Mouse (Mus musculus) hindbrain, embryonic 10.5 days (tissue): Measurements from ENCODE around the gene Fchsd2. TPM values are rescaled to one million over a fixed set of nuclear protein-coding genes. Genes with fewer than 3 reads are reported as not detected.

Source experiments
- DNase-seq: peaks from one replicate; pipeline ENCODE4 v3.0.0-alpha.2; 2017; ENCODE audit warnings: low spot score
- H3K27ac ChIP-seq: fragments of 300-500 bp; sonication (generic); 2 replicates; pipeline ENCODE4 v1.5.1; 2016; ENCODE audit warnings: mild to moderate bottlenecking, moderate library complexity
- H3K27me3 ChIP-seq: fragments of 300-500 bp; sonication (generic); 2 replicates; pipeline ENCODE4 v1.6.1; 2016; ENCODE audit warnings: mild to moderate bottlenecking; ENCODE audit not compliant: poor library complexity, insufficient read depth, severe bottlenecking
- H3K36me3 ChIP-seq: fragments of 300-500 bp; sonication (generic); 2 replicates; pipeline ENCODE4 v1.6.1; 2016; ENCODE audit warnings: mild to moderate bottlenecking, moderate library complexity
- H3K4me1 ChIP-seq: fragments of 300-500 bp; sonication (generic); replicated peaks from 2 replicates; pipeline ENCODE4 v1.6.1; 2016; ENCODE audit warnings: mild to moderate bottlenecking
- H3K4me3 ChIP-seq: fragments of 300-500 bp; sonication (generic); 2 replicates; pipeline ENCODE4 v1.5.1; 2016; ENCODE audit warnings: mild to moderate bottlenecking, moderate library complexity
- H3K9me3 ChIP-seq: fragments of 300-500 bp; sonication (generic); 2 replicates; pipeline ENCODE4 v1.6.1; 2016; ENCODE audit warnings: mild to moderate bottlenecking, moderate library complexity
- WGBS: fragments of 180-500 bp; shearing (Covaris S2); methylation state at CpG from one replicate; pipeline ENCODE4 v1.1.7; 2016; 5-methylcytosine and 5-hydroxymethylcytosine counted together
- polyA plus RNA-seq: library from polyadenylated mRNA; unstranded; fragments of >200 nt; fragmentation: Nextera tagmentation; extraction: Ambion mirVana; gene quantifications from 2 replicates; pipeline ENCODE4 v1.2.1, GENCODE M21; 2016

Fchsd2 gene
- polyA plus RNA-seq, 1 experiment from 2014 or later, result 20.9 TPM

DNA sequence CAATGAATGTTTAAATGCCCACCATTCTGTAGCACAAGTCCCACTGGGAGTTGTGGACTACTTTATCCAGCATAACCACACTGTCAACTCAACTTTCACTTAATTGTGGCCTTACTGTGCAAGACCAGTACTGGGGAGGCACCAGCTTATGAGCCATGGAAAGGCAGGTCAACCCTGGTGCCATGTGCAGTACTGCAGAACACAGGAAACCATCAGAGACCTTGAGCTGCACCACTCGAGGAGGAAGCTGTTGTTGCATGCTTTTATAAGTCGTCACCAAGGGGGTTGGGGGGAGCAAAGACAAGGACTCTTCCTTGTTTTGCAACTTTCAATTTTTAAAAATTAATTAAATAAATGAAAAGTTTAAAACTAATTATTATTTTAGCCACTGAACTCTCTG lies 160.4 kb downstream of the Fchsd2 start:
- no peak for DNase-seq
- Histone ChIP-seq H3K9me3 (no peaks in the 10 kb centered on the region), H3K4me3 (no peak overlapping the region), H3K27ac (no peak overlapping the region), H3K36me3 (peaks cover 54% of the 10 kb centered on the region), H3K4me1 (no peaks in the 10 kb centered on the region), H3K27me3 (no peaks in the 10 kb centered on the region)
- WGBS, result 80% methylated on average over 2 of the region's 2 CpGs

DNA sequence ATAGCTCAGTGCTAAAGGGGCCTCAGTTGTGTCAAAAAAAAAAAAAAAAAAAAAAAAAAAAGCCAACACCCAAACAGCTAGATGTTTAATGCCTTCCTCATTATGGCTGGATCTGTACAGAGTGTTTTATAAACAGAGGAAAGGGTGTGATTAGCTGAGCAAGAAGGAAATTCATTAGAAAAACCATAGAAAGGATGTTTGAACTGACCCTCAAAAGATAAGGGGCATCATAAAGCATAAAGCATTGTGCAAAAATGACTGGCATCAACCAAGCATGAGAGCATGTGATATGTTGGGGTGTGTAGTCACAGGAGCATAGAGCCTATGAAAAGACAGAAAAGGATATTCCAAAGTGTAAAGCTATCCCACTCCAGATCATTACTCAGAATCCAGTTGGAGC lies 165.8 kb downstream of the Fchsd2 start:
- DNase-seq, result no peak
- H3K4me3 ChIP-seq, result no peak overlapping the region
- H3K27ac ChIP-seq, result no peak overlapping the region
- H3K36me3 ChIP-seq, result peaks cover 60% of the 10 kb centered on the region
- no peaks in the 10 kb centered on the region for H3K27me3 ChIP-seq
- no peaks in the 10 kb centered on the region for H3K9me3 ChIP-seq
- no peaks in the 10 kb centered on the region for H3K4me1 ChIP-seq

DNA sequence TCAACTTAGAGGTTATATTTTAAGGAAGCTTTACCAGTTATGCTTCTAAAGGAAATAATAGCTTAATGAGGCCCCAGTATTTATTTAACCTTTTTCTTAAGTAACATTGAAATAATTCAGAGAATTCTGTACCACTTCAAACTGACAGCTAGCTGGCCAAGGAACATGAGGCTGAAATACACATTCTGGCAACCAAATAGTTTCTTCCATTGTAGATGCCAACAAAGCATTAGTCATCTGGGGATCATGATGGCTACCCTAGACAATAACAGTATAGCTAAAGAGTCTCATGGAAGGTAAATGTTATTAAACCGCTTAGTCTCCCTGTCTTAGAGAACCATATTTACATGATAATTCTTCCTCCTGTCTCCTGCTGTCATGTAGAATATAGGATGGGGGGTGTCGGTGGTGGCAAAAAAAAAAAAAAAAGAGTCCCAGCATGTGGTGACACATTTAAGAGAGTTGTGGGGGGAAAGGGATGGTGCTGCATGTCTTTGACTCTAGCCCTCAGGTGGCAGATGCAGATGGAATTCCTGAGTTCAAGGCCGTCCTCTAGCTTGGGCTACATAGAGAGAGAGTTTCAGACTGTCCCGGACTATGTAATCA lies 169.4 kb downstream of the Fchsd2 start:
- Histone ChIP-seq H3K9me3 (no peaks in the 10 kb centered on the region), H3K27ac (no peak overlapping the region), H3K4me3 (no peak overlapping the region), H3K4me1 (no peaks in the 10 kb centered on the region), H3K36me3 (peaks cover 36% of the 10 kb centered on the region), H3K27me3 (no peaks in the 10 kb centered on the region)
- WGBS, result 83% methylated on average over 4 of the region's 4 CpGs
- no peak for DNase-seq

DNA sequence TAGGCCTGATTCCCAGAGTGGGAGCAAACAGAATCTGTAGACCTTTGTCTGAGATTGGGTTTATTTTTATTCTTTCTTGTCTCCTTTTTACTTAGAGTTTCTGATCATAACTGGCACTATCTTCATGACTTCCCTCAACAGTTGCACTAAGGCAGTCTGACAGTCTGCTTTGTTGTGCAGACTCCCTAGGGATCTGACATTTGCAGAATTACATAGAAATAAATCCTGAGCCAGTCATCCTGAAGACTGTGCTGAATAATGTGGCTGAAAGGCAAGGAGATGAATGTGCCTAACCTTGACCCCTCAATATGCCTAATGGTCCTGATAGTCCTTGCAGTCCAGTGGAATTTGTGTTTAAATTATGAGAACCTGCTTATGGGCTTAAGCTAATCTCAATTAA lies 170.8 kb downstream of the Fchsd2 start:
- Histone ChIP-seq H3K27me3 (no peaks in the 10 kb centered on the region), H3K27ac (no peak overlapping the region), H3K9me3 (no peaks in the 10 kb centered on the region), H3K36me3 (peaks cover 36% of the 10 kb centered on the region), H3K4me1 (no peaks in the 10 kb centered on the region), H3K4me3 (no peak overlapping the region)
- DNase-seq, result no peak

DNA sequence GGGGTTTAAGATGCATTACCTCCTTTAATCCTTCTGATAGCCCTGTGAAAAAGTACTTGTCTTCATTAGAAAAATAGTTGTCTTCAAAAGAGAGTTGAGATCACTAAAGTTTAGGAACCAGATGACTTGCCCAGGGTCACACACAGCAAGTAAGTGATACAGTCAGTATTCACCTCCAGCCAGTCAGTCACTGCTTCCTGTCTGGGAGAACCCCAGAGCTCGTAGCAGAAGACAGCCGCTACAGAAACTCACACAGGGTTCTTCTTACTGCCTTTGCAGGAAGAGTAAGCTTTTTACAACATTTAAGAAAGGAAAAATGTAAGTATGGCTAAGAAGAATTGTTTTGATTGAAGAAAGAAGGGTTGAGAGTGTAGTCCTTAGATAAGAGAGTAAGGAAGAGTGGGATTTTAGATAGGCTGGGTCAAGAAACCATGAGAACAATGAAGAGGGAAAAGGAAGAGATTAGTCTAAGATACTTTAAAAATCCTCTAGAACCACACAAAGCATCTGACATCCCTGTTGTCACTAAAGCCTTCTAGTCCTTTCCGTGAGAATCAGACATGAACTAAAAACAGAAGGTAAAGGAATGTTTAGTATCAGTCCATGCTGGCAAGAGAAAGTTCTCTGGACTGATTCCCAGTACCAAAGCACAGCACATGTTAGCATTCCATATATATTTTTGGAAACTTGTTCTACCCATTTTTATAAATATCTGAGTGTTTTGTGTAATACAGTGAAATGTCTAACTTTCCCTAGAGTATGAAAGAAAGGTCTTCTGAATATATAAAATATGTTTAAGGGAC lies 175.0 kb downstream of the Fchsd2 start:
- no peak for DNase-seq
- H3K27ac ChIP-seq, result no peak overlapping the region
- no peaks in the 10 kb centered on the region for H3K9me3 ChIP-seq
- H3K36me3 ChIP-seq, result peaks cover 23% of the 10 kb centered on the region
- no peaks in the 10 kb centered on the region for H3K27me3 ChIP-seq
- 84% methylated on average over 3 of the region's 3 CpGs for WGBS
- H3K4me3 ChIP-seq, result no peak overlapping the region
- H3K4me1 ChIP-seq, result no peaks in the 10 kb centered on the region

DNA sequence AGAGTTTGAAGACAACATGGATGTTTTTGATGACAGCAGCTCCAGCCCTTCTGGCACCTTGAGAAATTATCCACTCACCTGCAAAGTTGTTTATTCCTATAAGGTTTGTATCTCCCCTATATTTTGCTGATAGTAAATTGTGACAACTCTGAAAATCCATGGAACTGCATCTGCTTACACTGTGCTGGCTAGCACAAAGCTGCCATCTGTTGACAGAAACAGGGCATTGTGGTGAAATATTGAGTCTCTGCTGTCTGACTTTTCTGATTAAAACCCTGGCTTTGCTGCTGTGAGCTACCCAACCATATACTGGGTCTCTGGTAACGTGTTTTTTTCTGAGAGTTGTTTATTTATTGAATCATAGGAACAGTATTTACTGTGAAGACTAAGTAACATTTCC lies 178.9 kb downstream of the Fchsd2 start:
- WGBS, result 90% methylated on average over 1 of the region's 1 CpGs
- Histone ChIP-seq H3K27me3 (no peaks in the 10 kb centered on the region), H3K9me3 (no peaks in the 10 kb centered on the region), H3K27ac (no peak overlapping the region), H3K36me3 (peaks cover 53% of the 10 kb centered on the region), H3K4me1 (no peaks in the 10 kb centered on the region), H3K4me3 (no peak overlapping the region)
- DNase-seq, result no peak

DNA sequence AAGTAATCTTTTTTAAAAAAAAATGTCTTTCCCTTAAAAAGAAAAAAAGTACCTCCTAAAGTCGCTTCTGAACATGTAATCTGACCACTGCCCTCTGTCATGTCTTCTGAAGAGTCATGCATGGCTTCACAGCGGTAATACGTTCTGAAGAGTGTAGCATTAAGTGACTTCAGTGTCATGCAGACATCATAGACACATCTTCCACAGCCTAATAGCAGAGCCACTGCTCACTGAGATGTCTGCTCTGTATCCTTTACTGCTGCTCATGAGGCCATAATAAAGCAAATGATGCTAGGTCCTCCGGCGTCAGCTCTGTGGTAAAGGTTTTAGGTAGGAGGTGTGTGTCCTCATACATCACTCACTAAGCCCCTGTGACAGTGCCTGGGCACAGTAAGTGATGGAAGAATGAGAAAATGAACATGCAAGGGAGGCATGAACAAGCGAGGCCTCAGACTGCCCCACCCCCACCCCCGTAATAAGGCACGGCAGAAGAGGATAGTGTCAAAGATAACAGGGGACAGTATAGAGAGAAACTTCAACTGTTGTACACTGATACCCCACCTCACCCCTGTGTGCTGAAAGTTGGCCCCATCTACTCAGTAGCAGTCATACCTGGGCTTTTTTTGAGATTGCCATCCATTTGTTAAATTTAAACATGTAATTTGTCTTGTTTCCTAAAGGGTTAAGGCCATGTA lies 179.9 kb downstream of the Fchsd2 start:
- Histone ChIP-seq H3K4me3 (no peak overlapping the region), H3K36me3 (peaks cover 63% of the 10 kb centered on the region), H3K27me3 (no peaks in the 10 kb centered on the region), H3K9me3 (no peaks in the 10 kb centered on the region), H3K4me1 (no peaks in the 10 kb centered on the region), H3K27ac (no peak overlapping the region)
- 93% methylated on average over 8 of the region's 8 CpGs for WGBS
- DNase-seq, result no peak

DNA sequence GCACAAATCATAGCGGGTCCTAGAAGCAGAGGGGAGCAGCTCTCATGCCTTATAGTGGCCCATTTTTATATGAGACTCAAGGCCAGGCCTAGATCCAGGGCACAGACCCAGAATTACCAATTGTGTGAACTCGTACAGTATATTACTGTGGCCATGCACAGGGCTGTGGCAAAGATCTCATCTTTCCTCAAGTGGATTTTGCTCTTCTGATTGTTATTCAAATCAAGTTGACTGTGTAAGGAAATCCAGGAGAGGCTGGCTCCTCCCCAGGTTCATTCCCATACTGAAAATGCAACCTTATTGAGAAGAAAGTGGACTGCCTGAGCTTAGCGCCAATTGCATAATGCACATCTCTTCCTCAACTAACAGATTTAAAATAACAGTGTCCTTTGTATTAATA lies 190.1 kb downstream of the Fchsd2 start:
- H3K27me3 ChIP-seq, result no peaks in the 10 kb centered on the region
- no peaks in the 10 kb centered on the region for H3K4me1 ChIP-seq
- WGBS, result 92% methylated on average over 3 of the region's 3 CpGs
- H3K9me3 ChIP-seq, result no peaks in the 10 kb centered on the region
- H3K4me3 ChIP-seq, result no peak overlapping the region
- peaks cover 85% of the 10 kb centered on the region for H3K36me3 ChIP-seq
- no peak overlapping the region for H3K27ac ChIP-seq
- no peak for DNase-seq

DNA sequence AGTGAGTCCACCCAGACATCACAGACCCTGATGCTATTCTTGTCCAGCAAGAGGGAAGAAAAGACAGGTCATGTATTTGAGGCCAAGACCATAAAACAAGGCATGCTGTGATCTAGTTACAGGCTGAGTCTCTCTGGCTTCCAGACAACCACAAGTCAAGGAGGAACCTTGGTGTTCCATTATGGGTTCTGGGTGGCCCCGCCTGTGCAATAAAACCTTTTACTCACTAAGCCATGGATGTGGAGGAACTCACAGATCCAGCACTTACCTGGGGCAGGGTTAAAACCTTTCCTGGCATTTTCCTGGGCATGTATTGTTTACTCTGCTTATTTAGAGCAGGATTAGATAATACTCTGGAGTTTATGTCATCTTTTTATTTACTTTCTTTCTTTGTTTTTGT lies 191.8 kb downstream of the Fchsd2 start:
- Histone ChIP-seq H3K4me3 (no peak overlapping the region), H3K9me3 (no peaks in the 10 kb centered on the region), H3K27me3 (no peaks in the 10 kb centered on the region), H3K36me3 (peaks cover 74% of the 10 kb centered on the region), H3K27ac (no peak overlapping the region), H3K4me1 (no peaks in the 10 kb centered on the region)
- 87% methylated on average over 1 of the region's 1 CpGs for WGBS
- DNase-seq, result no peak

DNA sequence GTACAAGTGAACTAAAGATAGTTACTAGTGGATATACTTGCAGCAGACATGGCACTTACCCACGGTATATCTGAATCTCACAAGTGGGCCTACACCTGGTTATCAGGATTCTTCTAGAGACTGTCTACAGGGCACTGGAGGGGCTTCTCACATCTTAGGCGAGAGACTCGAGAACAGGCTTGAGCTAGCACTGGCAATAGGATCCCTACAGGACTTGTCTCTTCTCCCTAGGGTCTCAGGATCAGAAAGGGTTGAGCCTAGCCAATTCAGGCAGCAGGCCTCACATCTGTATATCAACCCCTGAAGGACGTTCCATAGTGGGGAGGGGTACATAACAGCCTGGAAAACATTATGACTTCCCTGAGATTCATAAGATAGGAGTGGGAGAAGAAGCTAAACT lies 194.2 kb downstream of the Fchsd2 start:
- Histone ChIP-seq H3K27me3 (no peaks in the 10 kb centered on the region), H3K27ac (no peak overlapping the region), H3K9me3 (no peaks in the 10 kb centered on the region), H3K4me1 (no peaks in the 10 kb centered on the region), H3K36me3 (peaks cover 71% of the 10 kb centered on the region), H3K4me3 (no peak overlapping the region)
- WGBS, result 82% methylated on average over 4 of the region's 4 CpGs
- DNase-seq, result no peak

DNA sequence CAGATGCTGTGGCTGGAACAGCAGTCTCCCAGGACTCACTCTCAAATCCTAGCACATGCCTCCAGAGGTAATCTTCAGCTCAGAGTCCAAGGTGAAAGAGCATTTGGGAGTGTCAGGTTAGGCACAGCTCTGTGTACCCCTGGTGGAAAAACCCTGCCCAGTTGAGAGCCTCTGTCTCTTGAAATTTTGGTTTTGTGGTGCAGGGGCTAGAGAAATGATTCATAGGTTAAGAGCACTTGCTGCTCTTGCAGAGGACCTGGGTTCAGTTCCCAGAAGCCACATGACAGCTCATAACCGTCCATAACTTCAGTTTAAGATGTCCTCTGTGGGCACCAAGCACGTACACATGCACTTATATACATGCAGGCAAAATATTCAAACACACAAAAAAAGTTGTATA lies 195.2 kb downstream of the Fchsd2 start:
- Histone ChIP-seq H3K4me3 (no peak overlapping the region), H3K27me3 (no peaks in the 10 kb centered on the region), H3K9me3 (no peaks in the 10 kb centered on the region), H3K36me3 (peaks cover 67% of the 10 kb centered on the region), H3K27ac (no peak overlapping the region), H3K4me1 (no peaks in the 10 kb centered on the region)
- 85% methylated on average over 2 of the region's 2 CpGs for WGBS
- no peak for DNase-seq

DNA sequence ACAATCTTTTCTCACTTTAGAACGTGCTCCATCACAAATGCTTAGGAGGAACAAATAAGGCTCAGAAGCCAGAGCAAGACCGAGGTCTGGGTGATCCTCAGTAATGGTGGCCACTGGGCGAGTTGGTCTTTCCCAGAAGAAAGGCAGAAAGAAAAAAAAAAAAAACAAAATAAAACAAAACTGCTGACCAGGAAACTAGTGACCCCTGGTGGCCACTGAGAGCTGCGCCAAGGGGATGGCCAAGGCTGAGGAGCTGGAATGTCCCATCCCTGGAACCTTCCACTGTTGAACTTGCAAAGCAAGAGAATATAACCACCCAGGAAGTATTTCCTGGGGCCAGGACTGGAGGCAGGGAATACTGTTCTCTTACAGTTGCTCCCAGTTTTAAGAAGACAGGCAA lies 195.8 kb downstream of the Fchsd2 start:
- Histone ChIP-seq H3K4me1 (peaks cover 3% of the 10 kb centered on the region; the same call in 1 of the 2 replicates), H3K36me3 (peaks cover 62% of the 10 kb centered on the region), H3K27me3 (no peaks in the 10 kb centered on the region), H3K27ac (no peak overlapping the region), H3K4me3 (no peak overlapping the region), H3K9me3 (no peaks in the 10 kb centered on the region)
- DNase-seq, result peak; percentile 44
- WGBS, result 38% methylated on average over 4 of the region's 4 CpGs

DNA sequence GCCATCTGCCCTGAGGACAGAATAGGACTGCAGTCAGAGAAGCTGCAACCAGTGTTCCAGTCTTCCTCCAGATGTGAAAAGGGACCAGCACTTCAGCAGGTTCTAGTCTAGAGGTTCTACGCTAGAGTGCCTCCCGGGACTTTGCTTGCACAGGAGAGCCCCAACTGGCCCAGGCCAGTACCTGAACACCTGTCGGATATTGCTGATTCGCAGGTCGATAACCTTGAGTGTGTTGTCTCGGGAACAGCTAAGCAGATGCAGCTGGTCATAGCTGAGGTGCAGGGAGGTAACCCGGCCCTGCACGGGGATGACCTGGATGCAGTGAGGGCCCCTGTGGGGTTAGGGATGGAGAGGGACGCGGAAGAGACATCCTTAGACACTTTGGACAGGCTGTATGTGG lies 197.7 kb downstream of the Fchsd2 start:
- Histone ChIP-seq H3K36me3 (peaks cover 53% of the 10 kb centered on the region), H3K27ac (no peak overlapping the region)
- WGBS, result 90% methylated on average over 10 of the region's 10 CpGs

More for the DNA sequence above, 197.7 kb downstream of the Fchsd2 start:
- no peaks in the 10 kb centered on the region for H3K9me3 ChIP-seq
- no peak overlapping the region for H3K4me3 ChIP-seq
- no peak for DNase-seq
- H3K27me3 ChIP-seq, result no peaks in the 10 kb centered on the region
- peaks cover 3% of the 10 kb centered on the region; the same call in 1 of the 2 replicates for H3K4me1 ChIP-seq
